Mouse (Mus musculus) midbrain, embryonic 15.5 days (tissue): ENCODE data around the gene Pltp. TPM values are rescaled to one million over a fixed set of nuclear protein-coding genes. Genes with fewer than 3 reads are reported as not detected.
A peak's percentile ranks its signal among the peaks of the same experiment; 100 is the strongest.
"Not testable (repeated sequence)": the region's sequence is repeated elsewhere in the genome, so short reads cannot be mapped to it uniquely, and the experiment has no call there.

Experiments used
- ATAC-seq: fragments of 200-750 bp; cut with Nextera tagmentation; replicated peaks from 2 replicates; pipeline ENCODE4 v1.8.0; 2017; ENCODE audit warnings: moderate TSS enrichment
- H3K27ac ChIP-seq: fragments of 300-500 bp; sonication (generic); 2 replicates; pipeline ENCODE4 v1.5.1; 2015; ENCODE audit warnings: mild to moderate bottlenecking, inconsistent platforms
- H3K27me3 ChIP-seq: fragments of 300-500 bp; sonication (generic); replicated peaks from 2 replicates; pipeline ENCODE4 v1.6.1; 2015; ENCODE audit warnings: inconsistent platforms
- H3K36me3 ChIP-seq: fragments of 300-500 bp; sonication (generic); replicated peaks from 2 replicates; pipeline ENCODE4 v1.6.1; 2015; ENCODE audit warnings: inconsistent platforms
- H3K4me1 ChIP-seq: fragments of 300-500 bp; sonication (generic); 2 replicates; pipeline ENCODE4 v1.6.1; 2015; ENCODE audit warnings: inconsistent platforms
- H3K4me2 ChIP-seq: fragments of 300-500 bp; sonication (generic); 2 replicates; pipeline ENCODE4 v1.6.1; 2015; ENCODE audit warnings: inconsistent platforms, mild to moderate bottlenecking, moderate library complexity
- H3K4me3 ChIP-seq: fragments of 300-500 bp; sonication (generic); 2 replicates; pipeline ENCODE4 v1.5.1; 2015; ENCODE audit warnings: mild to moderate bottlenecking, inconsistent platforms
- H3K9ac ChIP-seq: fragments of 300-500 bp; sonication (generic); 2 replicates; pipeline ENCODE4 v1.6.1; 2015; ENCODE audit warnings: mild to moderate bottlenecking, inconsistent platforms
- H3K9me3 ChIP-seq: fragments of 300-500 bp; sonication (generic); 2 replicates; pipeline ENCODE4 v1.6.1; 2016; ENCODE audit warnings: inconsistent platforms
- WGBS: fragments of 180-500 bp; shearing (Covaris S2); methylation state at CpG from one replicate; pipeline ENCODE4 v1.1.7; 2015; ENCODE audit warnings: mixed read lengths; 5-methylcytosine and 5-hydroxymethylcytosine counted together
- polyA plus RNA-seq: library from polyadenylated mRNA; unstranded; fragments of >200 nt; fragmentation: Nextera tagmentation; extraction: Ambion mirVana; gene quantifications from 2 replicates; pipeline ENCODE4 v1.2.1, GENCODE M21; 2015

Pltp gene
- polyA plus RNA-seq, 1 experiment from 2014 or later: 105 TPM

DNA sequence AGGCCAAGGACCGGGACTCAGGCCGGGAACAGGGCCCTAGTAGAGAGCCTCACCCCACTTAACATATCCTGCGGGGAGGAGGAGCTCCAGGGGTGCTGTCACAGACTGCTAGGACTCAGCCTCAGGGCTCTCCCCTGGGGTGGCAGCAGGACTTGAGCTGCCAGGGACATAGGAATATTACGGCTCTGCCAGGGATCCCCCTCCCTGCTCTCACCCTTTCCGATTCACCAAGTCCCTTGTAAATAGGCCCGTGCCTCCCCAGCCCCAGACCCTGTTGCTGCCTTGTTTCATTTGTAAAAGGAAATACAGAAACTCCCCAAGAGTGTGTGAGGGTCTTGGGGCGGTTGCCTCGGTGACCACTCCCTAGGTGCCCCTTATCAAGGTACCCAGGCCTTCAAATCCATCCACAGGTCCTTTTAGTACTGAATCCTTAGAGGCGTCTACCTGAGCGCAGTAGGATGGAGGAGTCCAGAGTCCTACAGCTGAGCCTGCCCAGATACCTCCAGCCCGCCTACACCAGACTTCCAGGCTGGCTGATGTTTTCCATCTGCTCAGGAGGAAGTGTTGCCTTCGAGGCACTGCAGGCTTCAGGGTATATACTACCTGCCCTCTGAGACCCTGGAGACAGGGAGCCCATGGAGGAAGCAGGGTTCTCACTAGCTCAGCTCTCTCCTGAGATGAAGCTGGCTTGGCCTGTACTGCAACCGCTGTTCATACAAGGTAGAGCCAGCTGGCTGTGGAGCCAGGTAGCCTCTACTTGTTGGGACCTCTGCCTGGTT lies 33.7 kb upstream of the Pltp start:
- H3K36me3 ChIP-seq: peaks cover 92% of the 10 kb centered on the region
- ATAC-seq: no peak
- H3K27ac ChIP-seq: no peak overlapping the region
- H3K4me3 ChIP-seq: no peak overlapping the region
- H3K4me2 ChIP-seq: no peak overlapping the region
- H3K27me3 ChIP-seq: no peaks in the 10 kb centered on the region
- H3K4me1 ChIP-seq: no peaks in the 10 kb centered on the region
- no peak overlapping the region for H3K9ac ChIP-seq
- no peaks in the 10 kb centered on the region for H3K9me3 ChIP-seq
- 89% methylated on average over 13 of the region's 13 CpGs for WGBS

DNA sequence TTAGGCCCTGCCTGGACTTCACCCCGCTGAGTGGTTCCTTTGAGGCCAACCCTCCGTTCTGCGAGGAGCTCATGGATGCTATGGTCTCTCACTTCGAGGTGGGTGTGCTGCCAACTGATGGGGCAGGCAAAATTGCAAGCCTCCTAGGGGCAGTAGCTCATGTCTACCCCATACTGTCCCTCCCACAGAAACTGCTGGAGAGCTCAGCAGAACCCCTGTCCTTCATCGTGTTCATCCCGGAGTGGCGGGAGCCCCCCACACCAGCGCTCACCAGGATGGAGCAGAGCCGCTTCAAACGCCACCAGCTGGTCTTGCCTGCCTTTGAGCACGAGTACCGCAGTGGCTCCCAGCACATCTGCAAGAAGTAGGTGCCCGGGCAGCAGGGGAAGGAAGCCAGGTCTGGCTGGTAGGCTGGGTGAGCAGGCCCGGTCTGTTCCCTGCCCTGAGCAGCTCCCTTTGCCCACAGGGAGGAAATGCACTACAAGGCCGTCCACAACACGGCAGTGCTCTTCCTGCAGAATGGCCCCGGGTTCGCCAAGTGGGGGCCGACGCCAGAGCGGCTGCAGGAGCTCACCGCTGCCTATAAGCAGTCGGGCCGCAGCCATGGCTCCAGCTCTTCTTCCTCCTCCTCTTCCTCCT lies 33.0 kb upstream of the Pltp start:
- Histone ChIP-seq H3K27me3 (no peaks in the 10 kb centered on the region), H3K4me3 (no peak overlapping the region), H3K9me3 (no peaks in the 10 kb centered on the region), H3K27ac (no peak overlapping the region), H3K36me3 (peaks cover 91% of the 10 kb centered on the region), H3K4me2 (no peak overlapping the region), H3K4me1 (no peaks in the 10 kb centered on the region), H3K9ac (no peak overlapping the region)
- no peak for ATAC-seq
- 93% methylated on average over 24 of the region's 24 CpGs for WGBS

DNA sequence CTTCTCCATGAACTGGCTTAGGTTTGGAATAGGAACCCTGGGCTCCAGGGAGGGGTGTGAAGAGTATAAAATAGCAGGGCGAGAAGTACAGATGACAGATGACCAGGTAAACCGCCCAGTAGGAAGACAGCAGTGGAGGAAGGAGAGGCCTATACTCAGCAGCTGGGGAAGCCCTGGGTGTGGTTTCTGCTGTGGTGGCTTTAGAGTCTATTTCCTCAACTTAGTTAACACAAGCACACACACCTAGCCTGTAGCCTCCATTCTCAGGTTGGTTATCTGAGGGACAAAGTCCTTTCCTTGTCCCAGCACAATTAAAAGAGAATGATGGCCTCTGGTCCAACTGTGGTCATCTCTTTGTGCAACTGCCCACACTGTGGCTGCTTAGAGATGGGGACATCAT lies 32.4 kb upstream of the Pltp start:
- no peaks in the 10 kb centered on the region for H3K4me1 ChIP-seq

DNA sequence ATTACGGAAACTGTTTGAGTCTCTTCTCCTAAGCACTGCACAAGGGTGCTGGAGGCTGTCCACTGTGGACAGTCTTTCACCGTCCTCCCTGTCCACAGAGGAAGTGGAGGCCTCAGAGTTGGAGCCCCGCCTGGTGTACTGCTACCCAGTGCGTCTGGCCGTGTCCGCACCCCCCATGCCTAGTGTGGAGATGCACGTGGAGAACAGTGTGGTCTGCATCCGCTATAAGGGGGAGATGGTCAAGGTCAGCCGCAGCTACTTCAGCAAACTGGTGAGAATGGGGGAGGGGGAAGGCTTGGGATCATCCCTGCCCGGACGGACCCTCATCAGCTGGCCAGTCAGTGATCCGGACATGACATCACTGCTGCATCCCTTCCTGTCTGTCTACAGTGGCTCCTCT lies 31.5 kb upstream of the Pltp start:
- H3K9me3 ChIP-seq: no peaks in the 10 kb centered on the region
- H3K4me3 ChIP-seq: no peak overlapping the region
- no peaks in the 10 kb centered on the region for H3K4me1 ChIP-seq
- H3K36me3 ChIP-seq: peaks cover 92% of the 10 kb centered on the region
- no peaks in the 10 kb centered on the region for H3K27me3 ChIP-seq
- WGBS: 87% methylated on average over 12 of the region's 12 CpGs
- H3K4me2 ChIP-seq: no peak overlapping the region
- H3K27ac ChIP-seq: no peak overlapping the region
- ATAC-seq: no peak
- no peak overlapping the region for H3K9ac ChIP-seq

More for the DNA sequence above, 32.4 kb upstream of the Pltp start:
- Histone ChIP-seq H3K27ac (no peak overlapping the region), H3K4me3 (no peak overlapping the region), H3K27me3 (no peaks in the 10 kb centered on the region), H3K9me3 (no peaks in the 10 kb centered on the region), H3K36me3 (peaks cover 91% of the 10 kb centered on the region), H3K4me2 (no peak overlapping the region), H3K9ac (no peak overlapping the region)
- 88% methylated on average over 2 of the region's 2 CpGs for WGBS
- ATAC-seq: no peak

DNA sequence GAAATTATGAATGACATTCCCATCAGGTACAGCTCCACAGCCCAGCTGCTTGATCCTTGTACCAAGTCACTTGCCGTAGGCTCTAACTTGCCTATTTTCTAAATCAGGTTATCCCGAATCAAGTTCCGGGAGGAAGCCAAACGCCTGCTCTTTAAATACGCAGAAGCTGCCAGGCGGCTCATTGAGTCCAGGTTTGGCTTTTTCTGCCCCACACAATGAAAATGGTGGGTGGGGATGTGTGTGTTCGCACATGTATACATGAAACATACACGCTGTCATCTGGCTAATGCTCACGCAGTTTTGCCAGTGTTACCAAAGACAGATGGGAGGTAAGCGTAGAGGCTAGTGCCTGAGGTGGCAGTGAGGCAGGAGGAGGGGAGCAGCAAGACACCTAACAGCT lies 29.1 kb upstream of the Pltp start:
- no peak for ATAC-seq
- H3K27ac ChIP-seq: no peak overlapping the region
- no peaks in the 10 kb centered on the region for H3K27me3 ChIP-seq
- H3K4me3 ChIP-seq: no peak overlapping the region
- no peak overlapping the region for H3K9ac ChIP-seq
- H3K9me3 ChIP-seq: no peaks in the 10 kb centered on the region
- peaks cover 77% of the 10 kb centered on the region for H3K36me3 ChIP-seq
- 0 out of 2 replicates have a peak, but pooled peaks cover 4% of the 10 kb centered on the region for H3K4me1 ChIP-seq
- no peak overlapping the region for H3K4me2 ChIP-seq
- WGBS: 92% methylated on average over 10 of the region's 10 CpGs

DNA sequence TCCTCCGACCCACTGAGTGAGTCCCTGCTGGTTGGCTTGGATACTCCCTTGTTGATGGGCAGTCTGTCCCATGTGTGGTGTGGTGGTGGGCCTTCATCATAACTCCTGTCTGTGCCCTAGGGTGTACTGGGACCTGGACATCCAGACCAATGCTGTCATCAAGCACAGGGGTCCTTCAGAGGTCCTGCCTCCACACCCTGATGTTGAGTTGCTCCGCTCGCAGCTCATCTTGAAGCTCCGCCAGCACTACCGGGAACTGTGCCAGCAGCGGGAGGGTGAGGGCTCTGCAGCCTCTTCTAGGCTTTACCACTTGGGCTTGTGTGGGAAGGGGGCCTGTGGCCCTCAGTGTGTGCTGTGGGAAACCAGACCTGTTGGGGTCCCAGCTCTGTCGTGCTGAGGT lies 28.3 kb upstream of the Pltp start:
- Histone ChIP-seq H3K4me2 (no peak overlapping the region), H3K4me3 (no peak overlapping the region), H3K9me3 (no peaks in the 10 kb centered on the region), H3K9ac (no peak overlapping the region), H3K27ac (no peak overlapping the region), H3K4me1 (peaks cover 7% of the 10 kb centered on the region), H3K36me3 (peaks cover 71% of the 10 kb centered on the region), H3K27me3 (no peaks in the 10 kb centered on the region)
- no peak; the same call in 1 of the 2 replicates for ATAC-seq
- 76% methylated on average over 7 of the region's 7 CpGs for WGBS

DNA sequence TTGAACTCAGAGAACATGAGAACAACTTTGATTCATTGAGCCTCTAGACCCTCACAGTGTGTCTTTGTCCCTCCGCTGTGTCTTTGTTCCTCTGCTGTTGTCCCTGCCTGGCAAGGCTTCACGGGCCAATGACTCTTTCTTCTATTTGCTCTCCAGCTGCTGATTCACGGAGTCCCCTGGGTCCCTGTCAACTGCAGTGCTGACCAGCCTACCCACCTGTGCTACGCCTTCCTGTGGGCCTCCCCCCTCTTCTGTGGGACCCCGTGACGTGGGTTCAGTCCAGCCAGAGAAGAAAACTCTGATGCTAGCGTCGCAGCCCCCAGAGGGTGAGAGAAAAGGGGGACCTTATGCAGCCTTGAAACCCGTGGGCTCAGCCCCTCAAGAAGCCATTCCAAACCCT lies 25.1 kb upstream of the Pltp start:
- H3K4me3 ChIP-seq: no peak overlapping the region
- H3K4me2 ChIP-seq: no peak overlapping the region
- no peaks in the 10 kb centered on the region for H3K27me3 ChIP-seq
- WGBS: 36% methylated on average over 9 of the region's 9 CpGs
- peak overlapping the region; percentile 27; the same call in 1 of the 2 replicates for H3K27ac ChIP-seq
- H3K9ac ChIP-seq: no peak overlapping the region
- no peak for ATAC-seq
- no peaks in the 10 kb centered on the region for H3K9me3 ChIP-seq
- peaks cover 42% of the 10 kb centered on the region for H3K36me3 ChIP-seq
- peaks cover 22% of the 10 kb centered on the region for H3K4me1 ChIP-seq

DNA sequence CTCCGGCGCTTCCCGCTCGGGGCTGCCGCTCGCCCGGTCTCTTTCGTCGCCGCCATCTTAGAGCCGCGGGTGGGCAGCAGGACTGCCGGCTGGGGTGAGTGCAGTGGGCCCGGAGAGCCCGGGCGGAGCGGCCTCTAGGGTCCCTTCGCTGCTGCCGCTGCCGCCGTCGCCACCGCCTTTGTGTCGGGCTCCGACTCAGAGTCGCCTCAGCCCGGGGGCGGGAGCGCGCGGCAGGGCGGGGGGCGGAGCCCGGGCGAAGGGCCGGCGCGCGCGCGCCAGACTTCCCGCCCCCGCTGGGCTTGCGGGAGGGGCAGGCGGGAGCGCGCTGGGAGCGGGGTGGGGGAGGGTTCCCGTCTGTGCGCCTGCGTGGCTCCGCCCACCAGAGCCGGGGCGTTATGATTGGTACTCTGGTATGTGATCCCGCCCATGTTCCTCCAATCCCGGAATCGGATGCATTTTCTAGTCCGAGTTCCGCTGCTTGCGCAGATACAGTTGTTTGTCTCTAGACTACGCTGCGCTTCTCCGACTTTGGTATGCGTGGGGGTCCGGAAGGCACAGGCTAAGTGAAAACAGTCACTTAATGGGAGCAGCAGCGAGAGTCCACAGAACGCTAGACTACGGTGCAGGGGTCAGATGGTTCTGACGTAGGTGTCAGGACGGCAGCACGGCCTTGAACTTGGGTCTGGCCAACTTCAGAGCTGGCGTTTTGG lies 22.2 kb upstream of the Pltp start:
- under 1% methylated on average over 67 of the region's 72 CpGs for WGBS
- ATAC-seq: peak; percentile 92
- H3K4me2 ChIP-seq: peak overlapping the region; percentile 96
- no peaks in the 10 kb centered on the region for H3K27me3 ChIP-seq
- peak overlapping the region; percentile 98 for H3K9ac ChIP-seq
- H3K4me1 ChIP-seq: peaks cover 29% of the 10 kb centered on the region
- H3K4me3 ChIP-seq: peak overlapping the region; percentile 93
- no peaks in the 10 kb centered on the region for H3K9me3 ChIP-seq
- peak overlapping the region; percentile 100 for H3K27ac ChIP-seq
- peaks cover 14% of the 10 kb centered on the region for H3K36me3 ChIP-seq

DNA sequence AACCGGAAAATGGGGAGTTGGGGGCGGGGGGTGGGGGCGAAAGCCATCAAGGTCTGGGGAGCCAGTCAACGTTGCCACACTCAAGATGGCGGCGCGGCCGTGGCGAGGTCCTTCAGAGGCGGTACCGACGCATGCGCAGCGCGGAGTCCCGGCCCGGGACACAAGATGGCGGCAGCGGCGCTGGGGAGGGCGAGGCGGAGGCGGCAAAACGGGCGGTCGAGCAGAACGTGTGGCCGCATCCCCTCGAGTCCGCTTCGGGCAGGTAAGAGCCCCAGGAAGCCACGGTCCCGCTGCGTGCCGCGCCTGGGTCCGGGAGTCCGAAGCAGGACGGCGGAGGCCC lies 21.7 kb upstream of the Pltp start, which contains the start of gene Pcif1:
Gene Pcif1 (plus strand): TSS at position 77 of the 340 bp plus-strand sequence.
- Histone ChIP-seq H3K27ac (peak within 1 kb of the TSS; percentile 100), H3K4me1 (peaks cover 29% of the 10 kb centered on the region), H3K9me3 (no peaks in the 10 kb centered on the region), H3K4me2 (peak within 1 kb of the TSS; percentile 96), H3K4me3 (peak within 1 kb of the TSS; percentile 93), H3K36me3 (peaks cover 11% of the 10 kb centered on the region), H3K9ac (peak within 1 kb of the TSS; percentile 98), H3K27me3 (no peaks in the 10 kb centered on the region)
- ATAC-seq: peak; percentile 92
- WGBS: under 1% methylated on average over 40 of the region's 40 CpGs

DNA sequence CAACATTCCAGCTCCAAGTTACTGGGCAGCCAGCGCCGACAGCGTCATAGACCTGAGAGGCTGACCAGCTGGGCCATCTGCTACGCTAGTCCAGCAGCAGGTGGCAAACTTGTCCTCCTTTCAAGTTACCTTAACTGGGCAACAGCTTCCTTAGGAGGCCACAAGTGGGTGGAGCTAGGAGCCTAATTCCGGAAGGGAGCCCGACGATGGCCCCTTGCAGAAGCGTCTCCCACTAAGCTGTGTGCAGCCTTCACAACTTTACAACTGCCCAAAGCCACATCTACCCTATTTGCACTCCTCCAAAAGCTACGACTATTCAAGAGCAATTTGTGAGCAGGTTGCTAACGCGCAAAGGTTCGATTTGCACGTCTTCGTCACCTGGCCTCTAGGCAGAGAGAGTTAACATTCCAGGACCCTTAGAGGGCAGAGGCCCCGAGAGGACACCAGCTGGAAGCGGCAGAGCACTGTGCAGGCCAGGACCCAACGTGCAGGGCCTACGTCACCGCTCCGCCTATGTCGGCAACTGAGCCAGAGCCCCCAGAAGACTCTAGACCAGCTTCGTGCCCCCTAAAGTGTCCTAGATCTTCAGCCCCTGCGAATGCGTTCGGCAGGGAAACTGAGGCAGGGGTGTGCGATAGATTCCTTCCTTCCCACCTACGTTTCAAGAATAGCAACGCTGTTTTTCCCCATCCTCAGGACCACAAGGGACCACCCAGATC lies 21.2 kb upstream of the Pltp start:
- peak overlapping the region; percentile 98 for H3K9ac ChIP-seq
- peak overlapping the region; percentile 96 for H3K4me2 ChIP-seq
- H3K4me3 ChIP-seq: peak overlapping the region; percentile 93
- WGBS: 2% methylated on average over 28 of the region's 28 CpGs
- no peaks in the 10 kb centered on the region for H3K27me3 ChIP-seq
- H3K9me3 ChIP-seq: no peaks in the 10 kb centered on the region
- H3K36me3 ChIP-seq: peaks cover 6% of the 10 kb centered on the region
- peak; percentile 57 for ATAC-seq
- H3K4me1 ChIP-seq: peaks cover 29% of the 10 kb centered on the region
- H3K27ac ChIP-seq: peak overlapping the region; percentile 100

DNA sequence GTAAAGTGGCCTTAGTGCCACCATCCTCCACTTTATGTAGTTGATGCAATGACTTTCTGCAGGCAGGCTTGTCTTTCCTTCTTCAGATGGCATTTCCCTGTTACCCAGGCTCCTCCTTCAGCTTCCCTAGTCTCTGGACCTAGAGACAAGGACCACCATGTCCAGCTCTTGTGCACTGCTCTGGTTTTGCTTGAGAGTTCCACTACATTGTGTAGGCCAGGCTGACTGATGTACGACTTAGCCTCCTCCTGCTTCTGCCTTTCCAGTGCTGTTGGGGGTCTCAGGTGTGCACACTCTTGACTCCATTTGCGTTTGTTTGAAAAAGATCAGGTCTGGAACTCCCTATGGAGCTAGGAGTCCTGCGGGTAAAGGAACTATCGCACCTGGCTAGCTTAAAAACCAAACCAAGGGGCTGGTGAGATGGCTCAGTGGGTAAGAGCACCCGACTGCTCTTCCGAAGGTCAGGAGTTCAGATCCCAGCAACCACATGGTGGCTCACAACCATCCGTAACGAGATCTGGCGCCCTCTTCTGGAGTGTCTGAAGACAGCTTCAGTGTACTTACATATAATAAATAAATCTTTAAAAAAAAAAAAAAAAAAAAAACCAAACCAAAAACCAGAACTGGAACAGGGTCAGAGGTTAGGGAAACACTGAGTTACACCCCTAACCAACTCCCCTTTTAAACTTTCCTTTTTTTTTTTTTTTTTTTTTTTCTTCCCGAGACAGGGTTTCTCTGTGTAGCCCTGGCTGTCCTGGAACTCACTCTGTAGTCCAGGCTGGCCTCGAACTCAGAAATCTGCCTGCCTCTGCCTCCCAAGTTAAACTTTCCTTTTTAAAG lies 20.1 kb upstream of the Pltp start:
- Histone ChIP-seq H3K4me1 (peaks cover 27% of the 10 kb centered on the region), H3K4me2 (peak overlapping the region; percentile 96)
- not testable (repeated sequence) for H3K9me3 ChIP-seq, H3K36me3 ChIP-seq, H3K27me3 ChIP-seq, H3K27ac ChIP-seq, H3K9ac ChIP-seq, ATAC-seq, H3K4me3 ChIP-seq
- 70% methylated on average over 11 of the region's 11 CpGs for WGBS
